Mouse (Mus musculus): Measurements from ENCODE around the gene Svop.
A peak's percentile ranks its signal among the peaks of the same experiment; 100 is the strongest.

- TF ChIP-seq EP300 (IDR thresholded peaks at IDR 0.05; ENCODE audit: low read depth in 1 of 2, low read length in 2 of 2), result 0 out of 4 replicates have a peak, but pooled peaks of 1 of the 2 experiments have one; percentile 17
- TF ChIP-seq CTCF (IDR thresholded peaks at IDR 0.05 in 2 of 3, conservative IDR thresholded peaks at IDR 0.05 in 1 of 3; ENCODE audit: control insufficient read depth in 1 of 3, insufficient read depth in 1 of 3, low read depth in 2 of 3, low read length in 3 of 3, poor library complexity in 1 of 3, severe bottlenecking in 1 of 3), result no peak
- TF ChIP-seq POLR2A (IDR thresholded peaks at IDR 0.05; ENCODE audit: control insufficient read depth in 1 of 2, insufficient read depth in 1 of 2, low read depth in 1 of 2, low read length in 2 of 2, poor library complexity in 1 of 2), result peak; percentile 46 to 49; a peak in 2 of 4 replicates
- no peak for TF ChIP-seq ZNF384 (IDR thresholded peaks at IDR 0.05; ENCODE audit: low read depth, low read length)
- no peak for TF ChIP-seq ZKSCAN1 (IDR thresholded peaks at IDR 0.05; ENCODE audit: low read depth, low read length)
- TF ChIP-seq MAX (IDR thresholded peaks at IDR 0.05; ENCODE audit: low read length), result no peak
- TF ChIP-seq SMC3 (IDR thresholded peaks at IDR 0.05; ENCODE audit: low read depth, low read length), result no peak
- no peak for TF ChIP-seq ZC3H11A (IDR thresholded peaks at IDR 0.05; ENCODE audit: low read depth, low read length)
- TF ChIP-seq GATA1 (IDR thresholded peaks at IDR 0.05; ENCODE audit: low read depth, low read length), result no peak
- no peak for TF ChIP-seq USF1 (IDR thresholded peaks at IDR 0.05; ENCODE audit: low read depth, low read length)
These were observed 97.6 kb downstream of the Svop start, which contains the start of gene Ssh1 for GRCm38 (mm10) chr5:113993487-113994465.
